Mouse (Mus musculus): ENCODE measurements around the gene Dazap1.
"Not testable (repeated sequence)": the region's sequence is repeated elsewhere in the genome, so short reads cannot be mapped to it uniquely, and the experiment has no call there.

Dazap1 gene

GRCm38 (mm10) chr10:80260642-80261584, at the start of gene Dazap1, which contains the start of gene Gamt:
Gene Dazap1, plus strand, starts transcription at chr10:80261486.
Gene Gamt, minus strand, starts transcription at chr10:80261012.
- peak; percentile 93 for DNase-seq (ENCODE audit: low read depth, low spot score)

- DNase-seq (ENCODE audit: low read depth, low spot score): not testable (repeated sequence)
Observed at GRCm38 (mm10) chr10:80211547-80212103, 49.7 kb upstream of the Dazap1 start.

DNA sequence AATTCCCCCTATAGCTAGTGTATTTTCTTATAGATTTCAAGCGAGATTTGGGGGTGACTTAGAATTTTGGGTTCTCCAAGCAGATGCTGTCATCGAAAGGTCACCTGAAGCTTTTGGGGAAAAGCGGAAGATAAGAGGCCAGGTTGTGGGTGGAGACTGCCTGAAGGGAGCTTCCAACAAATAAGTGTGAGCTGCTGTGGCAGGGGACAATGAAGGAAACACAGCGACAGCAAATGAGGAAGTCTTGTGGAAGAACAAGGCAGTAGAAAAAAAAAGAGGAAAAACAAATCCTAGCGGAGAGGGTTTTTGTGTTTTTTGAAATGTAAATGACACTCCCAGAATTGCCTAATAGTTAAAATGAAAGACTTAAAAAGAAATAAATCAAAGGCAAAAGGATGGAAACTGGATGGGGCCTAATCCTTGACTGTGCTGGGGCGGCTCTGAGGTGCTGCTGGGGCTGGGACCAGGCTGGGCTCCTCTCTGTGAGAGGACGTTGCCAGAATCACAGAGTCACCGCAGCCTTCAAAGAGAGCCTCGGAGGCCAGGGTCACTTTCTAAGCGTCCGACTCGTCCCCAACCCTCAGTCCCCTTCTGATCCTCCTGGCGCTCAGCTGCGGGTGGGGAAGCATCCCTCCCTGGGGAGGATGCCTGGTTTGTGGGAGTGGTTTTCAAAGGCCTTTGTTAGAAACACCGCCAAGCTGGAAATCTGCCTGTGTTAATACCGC, 46.1 kb upstream of the Dazap1 start:
- no peak for DNase-seq (ENCODE audit: low read depth, low spot score)

DNA sequence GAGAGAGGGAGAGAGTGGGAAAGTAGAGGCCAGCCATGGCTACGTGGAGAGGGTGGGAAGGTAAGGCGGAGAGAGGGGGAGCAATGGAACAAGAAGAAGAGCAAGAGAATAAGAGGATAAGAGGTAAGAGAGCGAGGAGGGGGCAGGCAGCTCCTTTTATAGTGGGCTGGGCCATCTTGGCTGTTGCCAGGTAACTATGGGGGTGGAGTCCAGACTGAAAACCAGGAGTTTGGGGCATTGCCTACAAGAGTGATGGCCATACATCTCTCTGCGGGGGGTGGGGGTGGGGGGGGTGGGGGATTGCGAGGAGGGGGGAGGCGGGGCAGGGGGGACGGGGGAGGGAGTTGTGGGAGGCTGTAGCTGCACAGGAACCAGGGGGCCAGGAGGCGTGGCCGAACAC, 40.6 kb upstream of the Dazap1 start:
- no peak for DNase-seq (ENCODE audit: low read depth, low spot score)

GRCm38 (mm10) chr10:80223137-80223536, 38.1 kb upstream of the Dazap1 start:
- not testable (repeated sequence) for DNase-seq (ENCODE audit: low read depth, low spot score)

DNA sequence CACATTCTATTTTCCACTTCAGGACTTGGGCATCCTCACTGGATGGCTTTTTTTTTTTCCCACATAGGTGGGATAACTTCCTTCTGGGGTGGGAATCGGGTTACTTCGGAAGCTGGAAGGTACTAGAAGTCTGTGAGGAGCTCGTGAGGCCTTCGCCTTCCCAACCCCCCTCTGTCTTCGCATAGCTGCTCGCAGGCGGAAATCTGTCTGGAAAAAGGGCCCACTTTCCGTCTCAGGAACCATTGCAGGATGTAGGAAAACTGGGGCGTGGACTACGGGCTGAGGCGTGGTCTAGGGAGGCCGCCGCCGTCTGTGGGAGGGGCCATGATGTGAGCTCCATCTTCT, 35.2 kb upstream of the Dazap1 start:
- DNase-seq (ENCODE audit: low read depth, low spot score): no peak

DNA sequence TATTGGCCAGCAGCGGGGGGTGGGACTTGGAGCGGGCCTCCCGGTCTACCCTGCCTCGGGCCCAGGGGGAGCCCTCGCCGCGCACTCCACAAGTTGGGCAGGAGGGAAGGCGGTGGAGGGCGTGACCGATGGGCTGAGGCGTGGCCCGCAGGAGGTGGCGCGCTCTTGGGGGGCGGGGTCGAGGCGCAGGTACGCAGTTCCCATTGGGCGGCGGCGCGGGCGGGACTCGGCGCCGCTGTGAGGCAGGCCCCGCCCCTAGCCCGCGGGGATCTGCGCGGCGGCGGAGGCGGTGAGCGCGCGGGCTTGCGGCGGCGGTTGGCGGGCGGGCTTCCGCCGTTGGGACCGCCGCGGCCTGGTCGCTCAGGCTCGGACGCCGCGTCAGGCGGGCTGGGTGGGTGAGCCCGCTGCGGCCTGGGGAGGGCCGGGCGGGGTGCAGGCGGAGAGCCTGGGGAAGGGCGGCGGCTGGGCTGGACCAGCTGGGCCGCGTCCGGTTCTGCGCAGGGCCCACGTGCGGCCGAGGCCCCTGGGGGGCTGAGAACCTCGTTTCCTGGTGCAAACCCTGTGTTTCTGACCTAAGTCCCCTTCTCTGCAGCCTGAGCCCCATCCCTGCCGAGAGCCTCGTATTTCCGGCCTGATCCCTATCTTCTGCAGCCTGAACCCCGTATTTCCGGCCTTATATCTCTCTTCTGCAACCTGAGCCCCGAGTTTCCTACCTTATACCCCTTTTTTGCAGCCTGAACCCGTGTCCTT, 34.7 kb upstream of the Dazap1 start, which contains the start of gene Mum1:
Gene Mum1, plus strand, starts transcription at position 19 of the 750 bp plus-strand sequence.
- peak; percentile 99 for DNase-seq (ENCODE audit: low read depth, low spot score)

DNA sequence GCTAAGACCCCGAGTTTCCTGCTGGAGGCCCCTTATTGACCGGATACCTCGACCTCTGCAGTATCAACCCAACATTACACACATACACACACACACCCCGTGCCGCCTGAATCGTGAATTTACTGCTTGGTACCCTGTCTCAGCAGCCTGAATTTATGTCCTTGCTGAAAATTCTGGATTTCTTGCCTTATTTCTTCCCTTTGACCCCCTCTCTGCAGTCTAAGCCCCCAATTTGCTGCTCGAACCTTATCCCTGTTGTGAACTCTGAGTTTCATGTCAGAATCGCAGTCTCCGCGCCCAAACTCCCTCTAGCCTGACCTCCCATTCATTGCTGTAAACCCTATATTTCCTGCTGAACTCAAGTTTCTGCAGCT, 34.1 kb upstream of the Dazap1 start:
- DNase-seq (ENCODE audit: low read depth, low spot score): no peak

DNA sequence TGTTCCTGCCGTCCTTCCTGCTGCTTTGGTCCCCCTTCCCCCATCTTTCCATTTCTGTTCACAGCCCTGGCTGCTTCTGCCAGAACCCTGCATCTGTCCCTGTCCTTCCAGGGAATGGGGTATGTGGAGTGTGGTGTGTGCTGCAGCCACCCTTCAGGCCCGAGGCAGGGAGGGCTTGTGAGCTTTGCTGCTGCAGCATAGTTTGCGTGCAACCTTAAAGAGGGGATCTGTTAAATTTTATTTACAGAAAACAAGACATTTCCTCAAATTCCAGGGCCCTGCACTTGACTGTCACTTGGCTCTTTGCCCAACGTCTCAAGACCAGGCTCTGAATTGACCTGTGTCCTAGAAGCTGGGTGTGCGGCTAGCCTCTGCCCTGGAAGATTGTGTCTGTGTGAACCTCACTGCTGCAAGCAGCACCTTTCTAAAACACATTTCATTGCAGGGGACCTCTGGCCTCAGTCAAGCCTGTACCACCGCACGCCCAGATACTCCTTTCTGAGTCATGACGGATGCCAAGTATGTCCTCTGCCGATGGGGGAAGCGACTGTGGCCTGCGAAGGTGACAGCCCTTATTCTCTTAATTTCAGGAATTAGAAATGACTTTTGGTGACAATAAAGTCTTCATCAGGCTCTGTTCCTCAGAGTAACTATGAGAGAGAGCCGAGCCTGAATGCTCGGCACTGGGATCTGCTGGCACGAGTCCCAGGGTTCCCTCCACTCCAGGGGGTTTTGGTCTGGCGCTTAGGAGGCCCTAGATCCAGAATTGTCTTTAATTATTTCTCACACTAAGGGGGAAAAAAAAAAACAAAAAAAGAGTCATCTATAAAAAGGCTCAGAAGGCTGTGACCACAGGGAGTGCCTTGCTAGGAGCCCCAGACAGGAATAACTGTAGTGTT, 33.2 kb upstream of the Dazap1 start:
- no peak for DNase-seq (ENCODE audit: low read depth, low spot score)

GRCm38 (mm10) chr10:80236145-80236825, 25.0 kb upstream of the Dazap1 start:
- no peak for DNase-seq (ENCODE audit: low read depth, low spot score)

GRCm38 (mm10) chr10:80237020-80237419, 24.3 kb upstream of the Dazap1 start:
- no peak for DNase-seq (ENCODE audit: low read depth, low spot score)

- DNase-seq (ENCODE audit: low read depth, low spot score): no peak
Observed at GRCm38 (mm10) chr10:80238306-80238705, 23.0 kb upstream of the Dazap1 start.

- DNase-seq (ENCODE audit: low read depth, low spot score): no peak
Observed at GRCm38 (mm10) chr10:80239791-80240190, 21.5 kb upstream of the Dazap1 start.

DNA sequence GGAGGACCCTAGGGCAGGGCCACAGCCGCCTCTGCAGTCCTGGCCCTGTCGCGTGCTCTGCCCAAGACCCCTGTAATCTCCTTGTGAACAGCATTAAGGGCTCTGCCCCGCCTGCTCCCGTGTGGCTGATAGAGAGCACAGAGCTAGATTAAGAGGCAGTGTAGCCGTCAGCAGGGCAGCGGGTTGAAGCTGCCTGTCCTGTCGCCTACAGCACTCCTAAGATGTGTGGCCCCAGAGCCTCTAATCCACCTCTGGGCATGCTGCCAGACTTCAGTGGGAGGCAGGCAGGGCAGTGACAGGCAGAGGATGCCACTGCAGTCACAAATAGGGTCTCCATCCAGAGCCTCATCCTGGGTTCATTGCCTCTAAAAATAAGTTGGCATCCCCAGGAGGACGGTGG, 19.2 kb upstream of the Dazap1 start:
- DNase-seq (ENCODE audit: low read depth, low spot score): no peak

- DNase-seq (ENCODE audit: low read depth, low spot score): no peak
Observed at GRCm38 (mm10) chr10:80242607-80243006, 18.7 kb upstream of the Dazap1 start.

- no peak for DNase-seq (ENCODE audit: low read depth, low spot score)
Observed at GRCm38 (mm10) chr10:80244791-80245399, 16.4 kb upstream of the Dazap1 start.

- peak; percentile 81 for DNase-seq (ENCODE audit: low read depth, low spot score)
Observed at GRCm38 (mm10) chr10:80245600-80245999, 15.7 kb upstream of the Dazap1 start.

DNA sequence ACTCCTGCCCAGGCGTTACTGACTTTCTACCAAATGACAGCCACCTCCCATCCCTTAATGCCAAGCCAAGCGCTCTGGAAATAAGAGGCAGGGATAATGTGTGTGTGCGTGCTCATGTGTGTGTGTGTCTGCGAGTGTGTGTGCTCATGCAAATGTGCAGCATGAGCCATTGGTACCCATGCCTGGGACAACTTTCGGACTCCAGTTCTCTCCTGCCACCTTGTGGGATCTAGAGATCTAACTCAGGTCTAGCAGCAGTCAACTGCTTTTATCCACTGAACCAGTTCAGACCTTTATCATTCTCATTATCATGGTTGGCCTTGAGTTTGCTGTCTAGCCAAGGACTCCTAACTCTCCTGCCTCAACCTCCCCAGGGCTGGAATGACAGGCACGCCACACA, 13.4 kb upstream of the Dazap1 start:
- DNase-seq (ENCODE audit: low read depth, low spot score): no peak

GRCm38 (mm10) chr10:80248437-80248836, 12.8 kb upstream of the Dazap1 start:
- not testable (repeated sequence) for DNase-seq (ENCODE audit: low read depth, low spot score)

All from embryo, embryonic 11.5 days (tissue).